Mouse (Mus musculus) neural tube, embryonic 11.5 days (tissue): ENCODE measurements around the gene Duxbl1. TPM values are rescaled to one million over a fixed set of nuclear protein-coding genes. Genes with fewer than 3 reads are reported as not detected.
"Not testable (repeated sequence)": the region's sequence is repeated elsewhere in the genome, so short reads cannot be mapped to it uniquely, and the experiment has no call there.

Source experiments
- ATAC-seq: fragments of 200-750 bp; cut with Nextera tagmentation; 2 replicates; pipeline ENCODE4 v1.8.0; 2017; ENCODE audit warnings: moderate number of reproducible peaks, mild to moderate bottlenecking, moderate TSS enrichment, moderate library complexity; ENCODE audit not compliant: insufficient read depth, low FRiP score, low TSS enrichment
- DNase-seq: peaks from one replicate; pipeline ENCODE4 v3.0.0-alpha.2; 2015; ENCODE audit warnings: low spot score
- H3K27ac ChIP-seq: fragments of 300-500 bp; sonication (generic); 2 replicates; pipeline ENCODE4 v1.5.1; 2014; ENCODE audit warnings: low read depth, mild to moderate bottlenecking, low read length
- H3K27me3 ChIP-seq: fragments of 300-500 bp; sonication (generic); 2 replicates; pipeline ENCODE4 v1.6.1; 2014; ENCODE audit warnings: mild to moderate bottlenecking, low read length, mixed read lengths; ENCODE audit not compliant: control insufficient read depth, insufficient read depth
- H3K36me3 ChIP-seq: fragments of 300-500 bp; sonication (generic); 2 replicates; pipeline ENCODE4 v1.6.1; 2014; ENCODE audit warnings: mild to moderate bottlenecking, low read length, moderate library complexity, mixed read lengths; ENCODE audit not compliant: control insufficient read depth, insufficient read depth
- H3K4me1 ChIP-seq: fragments of 300-500 bp; sonication (generic); 2 replicates; pipeline ENCODE4 v1.6.1; 2014; ENCODE audit warnings: low read length, mixed read lengths; ENCODE audit not compliant: control insufficient read depth, insufficient read depth
- H3K4me2 ChIP-seq: fragments of 300-500 bp; sonication (generic); 2 replicates; pipeline ENCODE4 v1.6.1; 2014; ENCODE audit warnings: low read depth, mild to moderate bottlenecking, moderate library complexity
- H3K4me3 ChIP-seq: fragments of 300-500 bp; sonication (generic); 2 replicates; pipeline ENCODE4 v1.5.1; 2014; ENCODE audit warnings: low read depth, low read length
- H3K9ac ChIP-seq: fragments of 300-500 bp; sonication (generic); 2 replicates; pipeline ENCODE4 v1.6.1; 2014; ENCODE audit warnings: mild to moderate bottlenecking, low read length
- H3K9me3 ChIP-seq: fragments of 300-500 bp; sonication (generic); 2 replicates; pipeline ENCODE4 v1.6.1; 2016; ENCODE audit warnings: low read length; ENCODE audit not compliant: control insufficient read depth
- WGBS: fragments of 180-500 bp; shearing (Covaris S2); extraction: QIAGEN DNeasy Blood & Tissue Kit; methylation state at CpG from one replicate; pipeline ENCODE4 v1.1.7; 2014; 5-methylcytosine and 5-hydroxymethylcytosine counted together
- polyA plus RNA-seq: library from polyadenylated mRNA; unstranded; fragments of >200 nt; fragmentation: Nextera tagmentation; extraction: Ambion mirVana; gene quantifications from 2 replicates; pipeline ENCODE4 v1.2.1, GENCODE M21; 2014

Gene Duxbl1
- polyA plus RNA-seq, result 3.8 and 5.9 TPM in 2 replicates

- not testable (repeated sequence) for DNase-seq, H3K27me3 ChIP-seq, H3K4me3 ChIP-seq, H3K4me1 ChIP-seq, H3K9me3 ChIP-seq, H3K36me3 ChIP-seq
- no CpG with 5 or more reads among the region's 25 CpGs for WGBS
- peak within 1 kb of the TSS; percentile 83; the same call in 1 of the 2 replicates for H3K27ac ChIP-seq
- peak within 1 kb of the TSS; percentile 35; the same call in 1 of the 2 replicates for H3K9ac ChIP-seq
- peak; percentile 92 for ATAC-seq
- 0 out of 2 replicates have a peak within 1 kb of the TSS, but pooled peaks have one; percentile 25 for H3K4me2 ChIP-seq
Observed at GRCm38 (mm10) chr14:25978371-25979241, at the start of gene Duxbl1. TSS of gene Duxbl1 (plus strand) at chr14:25978577.

GRCm38 (mm10) chr14:25936867-25937630, 41.3 kb upstream of the Duxbl1 start:
- not testable (repeated sequence) for H3K9ac ChIP-seq, ATAC-seq, DNase-seq, H3K4me3 ChIP-seq, H3K27me3 ChIP-seq, H3K4me2 ChIP-seq, H3K9me3 ChIP-seq, H3K27ac ChIP-seq, H3K4me1 ChIP-seq, H3K36me3 ChIP-seq
- WGBS, result no CpG with 5 or more reads among the region's 5 CpGs

- WGBS, result no CpG with 5 or more reads among the region's 8 CpGs
- not testable (repeated sequence) for H3K4me1 ChIP-seq, H3K36me3 ChIP-seq, DNase-seq, H3K27ac ChIP-seq, H3K4me2 ChIP-seq, H3K4me3 ChIP-seq, ATAC-seq, H3K27me3 ChIP-seq, H3K9ac ChIP-seq, H3K9me3 ChIP-seq
Observed at GRCm38 (mm10) chr14:25938004-25938403, 40.4 kb upstream of the Duxbl1 start, which contains the start of gene Cphx1. TSS of gene Cphx1 (plus strand) at chr14:25938304.

GRCm38 (mm10) chr14:25957861-25958260, 20.5 kb upstream of the Duxbl1 start:
- not testable (repeated sequence) for H3K4me3 ChIP-seq, H3K36me3 ChIP-seq, H3K9me3 ChIP-seq, H3K4me1 ChIP-seq, H3K27ac ChIP-seq, H3K4me2 ChIP-seq, DNase-seq, H3K9ac ChIP-seq, H3K27me3 ChIP-seq, ATAC-seq
- WGBS, result no CpG with 5 or more reads among the region's 3 CpGs

- WGBS, result 0% methylated on average over 6 of the region's 13 CpGs
- H3K4me2 ChIP-seq, result 0 out of 2 replicates have a peak overlapping the region, but pooled peaks have one; percentile 25
- not testable (repeated sequence) for H3K4me1 ChIP-seq, H3K36me3 ChIP-seq, H3K4me3 ChIP-seq, H3K27me3 ChIP-seq, H3K9me3 ChIP-seq
- H3K27ac ChIP-seq, result peak overlapping the region; percentile 83; the same call in 1 of the 2 replicates
- DNase-seq, result peak; percentile 26
- peak overlapping the region; percentile 35; the same call in 1 of the 2 replicates for H3K9ac ChIP-seq
- peak; percentile 81 for ATAC-seq
Observed at GRCm38 (mm10) chr14:25979242-25979941, 1.0 kb downstream of the Duxbl1 start.

GRCm38 (mm10) chr14:25981880-25982279, 3.5 kb downstream of the Duxbl1 start:
- H3K4me2 ChIP-seq, DNase-seq, H3K9me3 ChIP-seq, H3K9ac ChIP-seq, H3K4me3 ChIP-seq, H3K4me1 ChIP-seq, H3K36me3 ChIP-seq, H3K27me3 ChIP-seq, H3K27ac ChIP-seq, ATAC-seq: not testable (repeated sequence)
- 87% methylated on average over 4 of the region's 9 CpGs for WGBS

GRCm38 (mm10) chr14:26007462-26007861, 29.1 kb downstream of the Duxbl1 start:
- ATAC-seq, H3K9me3 ChIP-seq: not testable (repeated sequence)
- WGBS, result no CpG with 5 or more reads among the region's 2 CpGs

GRCm38 (mm10) chr14:26016414-26016813, 38.0 kb downstream of the Duxbl1 start:
- not testable (repeated sequence) for H3K36me3 ChIP-seq, H3K9me3 ChIP-seq, ATAC-seq, H3K9ac ChIP-seq, H3K27me3 ChIP-seq, H3K4me2 ChIP-seq, DNase-seq, H3K4me3 ChIP-seq, H3K4me1 ChIP-seq, H3K27ac ChIP-seq
- no CpG with 5 or more reads among the region's 7 CpGs for WGBS

More at GRCm38 (mm10) chr14:26007462-26007861, 29.1 kb downstream of the Duxbl1 start:
- not testable (repeated sequence) for H3K9ac ChIP-seq, H3K4me1 ChIP-seq, H3K27ac ChIP-seq, H3K36me3 ChIP-seq, H3K4me2 ChIP-seq, DNase-seq, H3K27me3 ChIP-seq, H3K4me3 ChIP-seq
